Mouse (Mus musculus): ENCODE data around the gene Coro2b. TPM values are rescaled to one million over a fixed set of nuclear protein-coding genes. Genes with fewer than 3 reads are reported as not detected.

Coro2b gene
- total and polyA plus RNA-seq, 2 experiments from 2014 or later, result 22.8 to 36.2 TPM

DNA sequence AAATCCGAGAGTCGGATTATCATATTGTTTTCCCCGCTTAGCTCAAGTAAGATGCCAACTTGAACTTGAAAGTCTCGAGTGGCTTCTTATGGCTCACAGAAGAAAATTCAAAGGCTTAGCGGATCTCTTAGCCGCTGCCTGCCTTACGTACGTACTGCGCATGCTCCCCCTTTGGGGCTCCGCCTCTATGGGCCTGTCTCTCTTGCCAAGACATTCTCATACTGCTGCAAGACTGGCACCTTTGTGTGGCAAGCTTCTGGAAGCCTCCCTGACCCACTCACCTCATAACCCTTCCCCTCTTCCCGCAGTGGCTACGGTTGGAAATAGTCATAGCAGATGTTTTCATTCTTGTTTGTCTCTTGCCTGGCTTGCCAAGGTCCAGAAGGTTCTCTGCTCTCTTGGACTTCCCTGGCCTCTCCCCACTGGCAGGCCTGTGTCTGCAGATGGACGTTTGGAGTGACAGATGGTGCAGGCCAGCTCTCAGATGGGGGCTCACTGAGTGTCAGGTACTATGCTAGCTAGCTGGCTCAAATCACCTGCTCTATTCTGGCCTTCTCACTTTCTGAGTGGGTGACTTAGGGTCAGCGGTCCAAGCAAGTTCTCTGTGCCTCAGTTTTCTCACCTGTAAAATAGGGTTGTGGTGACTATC is 65.2 kb downstream of the Coro2b start:
- no peaks in the 10 kb centered on the region; the same call in 1 of the 2 replicates for H3K4me1 ChIP-seq (ENCODE audit: insufficient read depth, low read length)

GRCm38 (mm10) chr9:62471041-62471440 is 65.8 kb downstream of the Coro2b start:
- no peaks in the 10 kb centered on the region for H3K27me3 ChIP-seq (ENCODE audit: insufficient read depth, low read length)
- ATAC-seq (ENCODE audit: low FRiP score), result no peak
- H3K4me3 ChIP-seq (ENCODE audit: low read depth, low read length), result no peak overlapping the region
- WGBS, result 92% methylated on average over 14 of the region's 14 CpGs
- no peak for TF ChIP-seq CTCF (IDR thresholded peaks at IDR 0.05)
- H3K27ac ChIP-seq (ENCODE audit: low read depth, low read length), result 0 out of 2 replicates have a peak overlapping the region, but pooled peaks have one; percentile 26
- no peaks in the 10 kb centered on the region for H3K9me3 ChIP-seq (ENCODE audit: low read length)
- no peaks in the 10 kb centered on the region; the same call in 1 of the 2 replicates for H3K4me1 ChIP-seq (ENCODE audit: insufficient read depth, low read length)
- no peak for DNase-seq (ENCODE audit: low spot score)
- H3K36me3 ChIP-seq (ENCODE audit: insufficient read depth, low read length), result no peaks in the 10 kb centered on the region
- H3K4me2 ChIP-seq (ENCODE audit: low read depth, low read length, poor library complexity, severe bottlenecking), result no peak overlapping the region
- no peak overlapping the region for H3K9ac ChIP-seq (replicated peaks; ENCODE audit: low read length, poor library complexity, severe bottlenecking)

More for the DNA sequence above, 65.2 kb downstream of the Coro2b start:
- no peak for ATAC-seq (ENCODE audit: low FRiP score)
- Histone ChIP-seq H3K9ac (replicated peaks; ENCODE audit: low read length, poor library complexity, severe bottlenecking) (no peak overlapping the region), H3K36me3 (ENCODE audit: insufficient read depth, low read length) (no peaks in the 10 kb centered on the region), H3K27me3 (ENCODE audit: insufficient read depth, low read length) (no peaks in the 10 kb centered on the region), H3K27ac (ENCODE audit: low read depth, low read length) (no peak overlapping the region), H3K4me3 (ENCODE audit: low read depth, low read length) (no peak overlapping the region), H3K4me2 (ENCODE audit: low read depth, low read length, poor library complexity, severe bottlenecking) (no peak overlapping the region), H3K9me3 (ENCODE audit: low read length) (no peaks in the 10 kb centered on the region)
- TF ChIP-seq CTCF (IDR thresholded peaks at IDR 0.05), result no peak
- 75% methylated on average over 14 of the region's 14 CpGs for WGBS
- no peak for DNase-seq (ENCODE audit: low spot score)

DNA sequence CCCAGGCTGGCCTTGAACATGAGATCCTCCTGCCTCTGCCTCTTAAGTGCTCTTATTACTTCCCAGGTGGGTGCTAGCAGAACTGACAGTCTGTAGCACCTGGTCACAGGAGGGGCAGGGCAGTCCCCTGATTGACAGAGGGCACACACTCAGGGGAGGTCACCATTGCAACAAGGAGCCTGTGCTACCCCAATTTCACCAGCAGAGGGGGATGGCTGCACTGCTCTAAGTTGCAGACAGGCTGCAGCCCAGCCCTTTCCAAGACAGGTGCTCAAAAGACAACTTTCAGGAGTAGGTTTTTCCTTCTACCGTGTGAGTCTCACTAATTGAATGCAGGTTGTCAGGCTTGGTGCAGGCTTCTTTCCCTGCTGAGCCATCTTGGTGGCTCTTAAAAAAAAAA is 66.4 kb downstream of the Coro2b start:
- peak; percentile 75 for ATAC-seq (ENCODE audit: low FRiP score)

GRCm38 (mm10) chr9:62469696-62470095 is 67.1 kb downstream of the Coro2b start:
- no peak overlapping the region for H3K4me2 ChIP-seq (ENCODE audit: low read depth, low read length, poor library complexity, severe bottlenecking)
- ATAC-seq (ENCODE audit: low FRiP score) (no peak), DNase-seq (ENCODE audit: low spot score) (no peak)
- H3K4me1 ChIP-seq (ENCODE audit: insufficient read depth, low read length), result no peaks in the 10 kb centered on the region; the same call in 1 of the 2 replicates
- 62% methylated on average over 10 of the region's 10 CpGs for WGBS
- no peak overlapping the region for H3K4me3 ChIP-seq (ENCODE audit: low read depth, low read length)
- no peak overlapping the region for H3K9ac ChIP-seq (replicated peaks; ENCODE audit: low read length, poor library complexity, severe bottlenecking)
- TF ChIP-seq CTCF (IDR thresholded peaks at IDR 0.05), result no peak
- H3K27ac ChIP-seq (ENCODE audit: low read depth, low read length), result peak overlapping the region; percentile 55
- H3K27me3 ChIP-seq (ENCODE audit: insufficient read depth, low read length), result no peaks in the 10 kb centered on the region
- no peaks in the 10 kb centered on the region for H3K9me3 ChIP-seq (ENCODE audit: low read length)
- no peaks in the 10 kb centered on the region for H3K36me3 ChIP-seq (ENCODE audit: insufficient read depth, low read length)

More for the DNA sequence above, 66.4 kb downstream of the Coro2b start:
- WGBS, result 9% methylated on average over 1 of the region's 1 CpGs
- H3K36me3 ChIP-seq (ENCODE audit: insufficient read depth, low read length), result no peaks in the 10 kb centered on the region
- no peak overlapping the region for H3K4me2 ChIP-seq (ENCODE audit: low read depth, low read length, poor library complexity, severe bottlenecking)
- H3K9me3 ChIP-seq (ENCODE audit: low read length), result no peaks in the 10 kb centered on the region
- TF ChIP-seq CTCF (IDR thresholded peaks at IDR 0.05), result peak; percentile 97
- peak overlapping the region; percentile 55 for H3K27ac ChIP-seq (ENCODE audit: low read depth, low read length)
- DNase-seq (ENCODE audit: low spot score), result peak; percentile 88
- H3K4me1 ChIP-seq (ENCODE audit: insufficient read depth, low read length), result no peaks in the 10 kb centered on the region; the same call in 1 of the 2 replicates
- no peaks in the 10 kb centered on the region for H3K27me3 ChIP-seq (ENCODE audit: insufficient read depth, low read length)
- no peak overlapping the region for H3K4me3 ChIP-seq (ENCODE audit: low read depth, low read length)
- no peak overlapping the region for H3K9ac ChIP-seq (replicated peaks; ENCODE audit: low read length, poor library complexity, severe bottlenecking)

DNA sequence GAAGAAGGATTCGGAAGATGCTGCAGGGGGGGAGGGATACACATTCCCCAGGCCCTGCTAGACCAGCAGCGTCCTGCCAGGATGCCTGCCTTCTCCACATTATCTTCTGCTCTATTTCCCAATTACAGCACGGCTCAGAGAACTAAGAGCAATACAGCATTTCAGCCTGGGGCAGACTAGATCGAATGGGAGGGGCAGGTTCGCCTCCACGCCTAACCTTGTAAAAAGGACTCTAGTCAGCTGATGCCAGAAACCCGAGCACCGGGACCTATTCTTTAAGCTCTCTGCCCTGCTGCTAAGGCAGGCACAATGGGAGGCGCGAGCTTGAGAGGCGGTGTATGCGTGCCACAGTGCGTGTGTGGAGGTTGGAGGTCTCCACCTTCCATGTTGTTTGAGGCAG is 67.7 kb downstream of the Coro2b start:
- Histone ChIP-seq H3K4me1 (ENCODE audit: insufficient read depth, low read length) (no peaks in the 10 kb centered on the region; the same call in 1 of the 2 replicates), H3K27me3 (ENCODE audit: insufficient read depth, low read length) (no peaks in the 10 kb centered on the region), H3K4me2 (ENCODE audit: low read depth, low read length, poor library complexity, severe bottlenecking) (no peak overlapping the region), H3K36me3 (ENCODE audit: insufficient read depth, low read length) (no peaks in the 10 kb centered on the region), H3K9ac (replicated peaks; ENCODE audit: low read length, poor library complexity, severe bottlenecking) (no peak overlapping the region), H3K9me3 (ENCODE audit: low read length) (no peaks in the 10 kb centered on the region), H3K27ac (ENCODE audit: low read depth, low read length) (peak overlapping the region; percentile 55; the same call in 1 of the 2 replicates), H3K4me3 (ENCODE audit: low read depth, low read length) (no peak overlapping the region)
- no peak for TF ChIP-seq CTCF (IDR thresholded peaks at IDR 0.05)
- DNase-seq (ENCODE audit: low spot score), result peak; percentile 77
- no peak for ATAC-seq (ENCODE audit: low FRiP score)
- 38% methylated on average over 13 of the region's 13 CpGs for WGBS

DNA sequence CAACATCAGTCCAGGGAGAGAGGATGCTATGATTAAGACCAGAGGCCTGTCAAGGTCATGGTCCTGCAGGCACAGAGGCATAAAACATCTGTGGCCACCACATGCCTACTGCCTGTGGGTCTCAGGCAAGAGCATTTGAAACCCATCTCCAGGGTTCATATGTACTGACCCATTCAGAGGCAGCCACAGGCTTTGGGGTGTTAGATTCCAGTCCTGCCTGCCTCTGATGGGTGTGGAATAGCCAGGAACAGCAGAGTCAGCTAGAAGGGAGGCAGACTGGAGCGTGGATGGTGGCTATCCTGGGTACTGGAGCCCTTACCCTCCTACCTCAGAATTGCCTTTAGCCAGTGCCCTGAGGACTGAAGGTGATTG is 69.4 kb downstream of the Coro2b start:
- no peak overlapping the region for H3K9ac ChIP-seq (replicated peaks; ENCODE audit: low read length, poor library complexity, severe bottlenecking)
- no peak overlapping the region for H3K27ac ChIP-seq (ENCODE audit: low read depth, low read length)
- H3K36me3 ChIP-seq (ENCODE audit: insufficient read depth, low read length), result no peaks in the 10 kb centered on the region
- no peaks in the 10 kb centered on the region; the same call in 1 of the 2 replicates for H3K4me1 ChIP-seq (ENCODE audit: insufficient read depth, low read length)
- no peaks in the 10 kb centered on the region for H3K27me3 ChIP-seq (ENCODE audit: insufficient read depth, low read length)
- no peak for DNase-seq (ENCODE audit: low spot score)
- H3K4me3 ChIP-seq (ENCODE audit: low read depth, low read length), result no peak overlapping the region
- H3K9me3 ChIP-seq (ENCODE audit: low read length), result no peaks in the 10 kb centered on the region
- H3K4me2 ChIP-seq (ENCODE audit: low read depth, low read length, poor library complexity, severe bottlenecking), result no peak overlapping the region
- 79% methylated on average over 1 of the region's 1 CpGs for WGBS
- TF ChIP-seq CTCF (IDR thresholded peaks at IDR 0.05), result no peak
- no peak for ATAC-seq (ENCODE audit: low FRiP score)
